Mouse (Mus musculus) skeletal muscle tissue, adult 2 months (tissue): ENCODE data around the gene Aldh8a1.

Source experiments
- DNase-seq: peaks from one replicate; pipeline ENCODE4 v3.0.0-alpha.2; 2012; ENCODE audit warnings: low read depth, low spot score

Aldh8a1 gene

DNA sequence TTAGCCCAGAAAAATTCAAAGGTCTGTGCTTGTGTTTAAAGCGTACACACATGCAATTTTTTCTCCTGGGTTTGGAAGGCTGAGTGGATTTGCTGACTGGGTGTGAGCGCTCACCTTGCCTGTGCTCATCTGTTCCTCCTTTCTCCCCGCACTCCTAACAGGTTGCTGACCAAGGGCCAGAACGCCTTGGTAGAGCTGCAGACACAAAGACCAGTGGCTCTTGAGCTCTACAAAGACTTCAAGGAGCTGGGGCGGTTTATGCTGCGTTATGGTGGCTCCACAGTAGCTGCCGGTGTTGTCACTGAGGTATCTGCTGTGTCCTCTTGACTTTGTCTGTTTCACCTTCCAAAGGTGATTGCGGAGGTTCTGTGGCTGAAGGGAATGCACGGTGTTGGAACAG, 9.6 kb upstream of the Aldh8a1 start:
- DNase-seq = no peak

GRCm38 (mm10) chr10:21369586-21369985, 7.5 kb upstream of the Aldh8a1 start:
- no peak for DNase-seq

DNA sequence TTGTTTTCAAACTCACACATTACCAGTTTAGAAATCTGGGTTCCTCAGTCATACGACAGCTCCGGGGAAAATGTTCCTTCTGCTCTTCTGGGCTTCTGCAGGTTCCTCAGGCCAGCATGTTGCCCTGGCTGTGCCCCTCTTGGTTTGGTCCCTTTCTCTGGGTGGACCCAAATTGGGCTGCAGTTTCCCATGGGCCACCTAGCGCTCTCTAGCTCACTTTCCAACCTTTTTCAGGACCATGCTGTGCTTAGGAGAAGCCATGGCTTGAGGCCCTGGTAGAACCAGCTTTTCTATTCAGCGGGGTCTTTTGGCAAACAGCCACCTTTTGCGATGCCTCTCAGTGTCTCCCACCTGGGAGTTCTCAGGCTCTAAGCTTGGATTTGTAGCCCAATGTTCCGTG, 4.8 kb upstream of the Aldh8a1 start:
- DNase-seq = no peak

DNA sequence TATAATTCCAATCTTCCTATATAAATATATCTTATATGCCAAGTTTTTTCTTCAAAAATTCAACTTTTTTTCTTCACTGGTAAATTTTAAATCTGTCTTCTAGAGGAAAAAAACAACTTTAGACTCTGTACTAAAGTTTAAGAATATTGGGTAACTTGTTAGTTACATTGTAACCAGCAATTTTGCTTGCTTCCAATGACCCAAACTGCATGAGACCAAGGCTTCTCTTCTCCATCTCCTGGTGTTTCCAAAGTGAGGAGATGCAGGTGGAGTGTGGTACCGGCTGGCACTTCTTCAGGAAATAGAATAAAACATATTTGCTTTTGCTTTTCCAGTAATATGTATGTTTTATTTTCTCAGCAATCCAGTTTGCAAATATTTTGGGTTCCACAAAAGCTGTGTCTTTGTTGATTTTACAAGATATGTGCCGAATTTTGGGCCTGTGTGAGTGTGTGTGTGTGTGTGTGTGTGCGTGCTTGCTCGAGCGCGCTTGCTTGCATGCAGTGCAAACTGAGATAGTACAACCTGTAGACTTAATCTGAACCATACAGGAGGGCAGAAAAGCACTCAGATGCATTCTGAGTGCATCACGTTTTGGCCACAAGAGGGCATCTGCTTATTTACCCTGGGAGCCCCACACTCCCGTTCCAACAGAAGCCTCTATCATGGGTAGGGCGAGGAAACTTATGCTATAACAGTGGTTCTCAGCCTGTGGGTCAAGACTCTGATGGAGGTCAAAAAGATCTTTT, 1.3 kb downstream of the Aldh8a1 start:
- no peak for DNase-seq

GRCm38 (mm10) chr10:21382914-21383313, 5.8 kb downstream of the Aldh8a1 start:
- DNase-seq = peak; percentile 25

- DNase-seq = no peak
Measured at GRCm38 (mm10) chr10:21385111-21385663, 8.1 kb downstream of the Aldh8a1 start.

DNA sequence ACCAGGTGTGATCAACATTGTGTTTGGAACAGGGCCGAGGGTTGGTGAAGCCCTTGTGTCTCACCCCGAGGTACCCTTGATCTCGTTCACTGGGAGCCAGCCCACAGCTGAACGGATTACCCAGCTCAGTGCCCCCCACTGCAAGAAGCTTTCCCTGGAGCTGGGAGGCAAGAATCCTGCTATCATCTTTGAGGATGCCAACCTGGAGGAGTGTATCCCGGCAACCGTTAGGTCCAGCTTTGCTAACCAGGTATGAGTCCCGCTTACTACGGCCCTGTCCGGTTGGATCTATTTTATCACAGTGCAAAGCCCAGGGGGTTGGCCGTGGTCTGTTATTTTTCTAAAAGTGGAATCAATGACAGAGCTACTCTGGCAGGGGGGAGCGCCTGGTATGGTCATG, 12.0 kb downstream of the Aldh8a1 start:
- DNase-seq = no peak

- no peak for DNase-seq
Measured at GRCm38 (mm10) chr10:21390440-21390839, 13.3 kb downstream of the Aldh8a1 start.

GRCm38 (mm10) chr10:21391286-21391685, 14.2 kb downstream of the Aldh8a1 start:
- no peak for DNase-seq

DNA sequence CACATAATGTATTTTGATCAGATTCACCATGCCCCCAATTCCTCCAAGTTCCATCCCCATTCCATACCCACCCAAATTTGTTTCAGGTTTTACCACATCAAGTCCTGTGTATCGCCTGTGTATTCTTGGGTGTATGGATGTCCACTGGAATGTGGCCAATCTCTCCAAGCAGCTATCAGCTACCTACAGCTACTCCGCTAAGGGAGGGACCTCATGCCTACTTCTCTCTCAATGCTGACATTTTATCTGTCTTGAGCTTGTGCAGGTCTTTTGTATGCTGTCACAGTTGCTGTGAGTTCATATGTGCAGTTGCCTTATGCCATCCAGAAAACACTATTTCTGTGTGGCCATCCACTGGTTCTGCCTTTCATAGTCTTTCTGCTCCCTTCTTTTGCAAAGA, 16.3 kb downstream of the Aldh8a1 start:
- no peak for DNase-seq

DNA sequence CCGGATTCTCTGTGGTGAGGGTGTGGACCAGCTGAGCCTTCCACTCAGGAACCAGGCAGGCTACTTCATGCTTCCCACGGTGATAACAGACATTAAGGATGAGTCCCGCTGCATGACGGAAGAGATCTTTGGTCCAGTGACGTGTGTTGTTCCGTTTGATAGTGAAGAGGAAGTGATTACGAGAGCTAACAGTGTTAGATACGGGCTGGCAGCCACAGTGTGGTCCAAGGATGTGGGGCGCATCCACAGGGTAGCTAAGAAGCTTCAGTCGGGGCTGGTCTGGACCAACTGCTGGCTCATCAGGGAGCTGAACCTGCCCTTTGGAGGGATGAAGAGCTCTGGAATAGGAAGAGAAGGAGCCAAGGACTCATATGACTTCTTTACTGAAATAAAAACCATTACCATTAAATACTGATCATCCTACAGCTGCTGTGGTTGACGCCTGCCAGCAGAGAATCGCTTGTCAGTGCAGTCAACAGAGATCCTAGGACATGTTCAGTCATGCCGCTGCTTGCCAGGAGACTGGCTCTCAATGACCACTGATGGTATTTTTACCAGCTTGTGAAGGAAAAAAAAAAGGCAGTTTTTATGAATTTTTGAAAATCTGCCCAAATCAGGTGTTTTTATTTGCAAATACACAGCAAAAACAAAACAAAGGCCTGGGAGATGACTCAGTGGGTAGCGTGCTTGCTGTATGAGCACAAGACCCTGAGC, 18.5 kb downstream of the Aldh8a1 start:
- no peak for DNase-seq

GRCm38 (mm10) chr10:21398873-21399425, 21.9 kb downstream of the Aldh8a1 start:
- peak; percentile 19 for DNase-seq

DNA sequence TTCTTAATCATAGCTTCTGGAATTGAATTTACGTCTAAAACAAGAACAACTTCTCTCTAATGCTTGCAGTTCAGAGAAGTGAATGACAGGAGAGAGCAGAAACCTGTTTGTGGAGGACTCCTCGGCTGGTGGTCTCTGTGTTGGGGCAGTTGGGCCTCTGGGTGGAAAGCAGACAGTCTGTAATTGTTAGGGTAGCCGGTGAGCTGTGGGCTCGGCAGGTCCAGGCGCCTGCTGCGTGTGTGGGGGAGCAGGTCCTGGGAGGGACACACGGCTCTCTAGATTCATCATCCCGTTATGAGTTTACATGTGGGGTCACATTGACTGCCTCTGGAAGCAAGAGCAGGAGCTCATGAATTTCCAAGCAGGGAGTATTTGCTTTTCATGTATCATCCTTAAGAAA, 22.5 kb downstream of the Aldh8a1 start:
- DNase-seq = no peak

DNA sequence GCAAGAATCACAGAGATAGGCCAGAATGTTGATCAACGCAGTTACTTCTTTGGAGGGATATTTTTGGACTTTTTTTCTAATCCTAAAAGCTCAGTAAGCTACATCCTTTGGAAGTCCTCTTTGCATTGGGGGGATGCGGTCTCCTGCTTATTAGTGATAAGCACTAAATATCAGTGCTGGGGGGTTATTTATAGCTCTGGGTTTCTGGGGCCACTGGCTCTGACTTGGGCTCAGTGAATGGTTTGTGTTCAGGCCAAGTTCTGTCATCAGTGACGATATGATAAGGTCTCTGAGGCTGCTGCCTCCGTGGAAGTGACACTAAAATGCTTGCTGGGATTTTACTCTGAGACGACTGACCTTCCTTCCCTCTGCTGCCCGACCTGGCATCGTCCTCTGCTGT, 22.9 kb downstream of the Aldh8a1 start:
- no peak for DNase-seq

- DNase-seq = no peak
Measured at GRCm38 (mm10) chr10:21400453-21400852, 23.4 kb downstream of the Aldh8a1 start.

DNA sequence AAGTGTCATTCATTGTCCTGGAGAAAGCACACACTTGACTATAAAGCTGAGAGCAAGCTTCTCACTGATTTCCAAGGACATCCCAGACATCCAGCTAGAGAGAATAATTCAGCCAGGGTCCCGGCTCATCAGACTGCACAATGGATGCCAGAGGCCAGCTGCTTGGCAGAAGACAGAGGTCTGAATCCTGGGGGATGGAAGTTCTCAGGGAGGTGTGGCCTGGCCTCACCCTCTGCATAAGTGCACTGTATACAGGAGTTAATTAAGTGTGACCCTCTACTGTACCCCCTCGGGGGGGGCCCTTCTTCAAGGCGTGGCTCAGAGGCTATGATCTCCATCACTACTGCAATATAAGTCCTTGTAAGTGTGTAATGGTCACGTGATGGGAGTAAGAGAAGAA, 24.2 kb downstream of the Aldh8a1 start:
- DNase-seq = no peak

DNA sequence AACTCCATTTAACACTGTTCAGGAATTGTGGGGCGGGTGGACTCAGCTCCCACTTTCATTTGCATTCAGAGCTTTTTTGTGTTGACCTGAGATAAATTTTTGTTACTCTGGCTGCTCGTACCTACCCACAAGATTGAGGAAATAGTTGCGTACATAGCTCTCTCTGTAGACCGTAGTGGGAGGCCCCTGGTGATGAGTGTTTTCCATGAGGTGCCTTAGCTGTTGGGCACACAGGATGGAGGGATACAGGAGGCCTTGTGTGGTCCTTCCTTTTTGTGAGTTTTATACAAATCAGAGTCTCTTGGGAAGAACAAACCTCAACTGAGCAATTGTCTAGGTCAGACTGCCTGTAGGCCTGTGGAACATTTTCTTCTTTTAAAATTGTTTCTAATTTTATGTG, 27.7 kb downstream of the Aldh8a1 start:
- DNase-seq = no peak

DNA sequence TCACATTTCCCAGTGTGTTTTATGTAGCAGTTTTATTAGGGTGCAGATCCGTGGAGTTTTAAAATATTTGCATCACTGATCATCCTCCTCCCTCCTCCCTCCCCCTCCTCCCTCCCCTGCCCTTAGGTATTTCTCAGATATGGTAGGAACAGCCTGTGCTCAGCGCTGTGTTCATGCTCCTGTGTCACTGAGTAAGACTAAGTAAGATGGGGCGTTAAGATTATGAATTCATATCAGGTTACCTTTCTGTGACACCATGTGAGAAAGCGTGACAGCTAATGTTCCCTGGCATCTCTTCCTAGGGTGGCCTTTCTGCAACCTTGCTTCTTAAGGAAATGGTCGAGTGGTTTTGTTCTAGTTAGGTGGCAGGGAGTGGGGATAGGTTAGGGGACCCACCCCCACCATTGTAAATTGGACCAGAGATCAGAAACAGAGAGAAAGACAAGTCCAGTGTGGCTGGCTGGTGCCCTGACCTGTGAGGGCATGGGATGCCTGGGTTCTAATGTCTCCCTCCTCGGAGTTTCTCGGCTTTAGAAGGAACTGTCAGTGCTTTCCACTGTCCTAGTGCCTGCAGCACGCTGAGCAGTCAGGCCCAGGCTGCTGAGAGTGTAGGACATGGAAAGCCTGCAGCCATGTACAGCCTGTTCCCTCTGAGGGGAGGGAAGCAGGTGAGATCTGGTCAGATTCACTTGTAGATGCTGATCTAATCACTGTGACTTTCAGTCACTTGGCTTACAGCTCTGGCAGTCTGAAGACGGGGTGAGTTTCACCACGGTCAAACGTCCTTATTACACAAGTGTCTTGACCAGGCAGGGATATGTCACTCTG, 28.8 kb downstream of the Aldh8a1 start:
- DNase-seq = peak; percentile 65

- DNase-seq = no peak
Measured at GRCm38 (mm10) chr10:21410711-21411110, 33.6 kb downstream of the Aldh8a1 start.

DNA sequence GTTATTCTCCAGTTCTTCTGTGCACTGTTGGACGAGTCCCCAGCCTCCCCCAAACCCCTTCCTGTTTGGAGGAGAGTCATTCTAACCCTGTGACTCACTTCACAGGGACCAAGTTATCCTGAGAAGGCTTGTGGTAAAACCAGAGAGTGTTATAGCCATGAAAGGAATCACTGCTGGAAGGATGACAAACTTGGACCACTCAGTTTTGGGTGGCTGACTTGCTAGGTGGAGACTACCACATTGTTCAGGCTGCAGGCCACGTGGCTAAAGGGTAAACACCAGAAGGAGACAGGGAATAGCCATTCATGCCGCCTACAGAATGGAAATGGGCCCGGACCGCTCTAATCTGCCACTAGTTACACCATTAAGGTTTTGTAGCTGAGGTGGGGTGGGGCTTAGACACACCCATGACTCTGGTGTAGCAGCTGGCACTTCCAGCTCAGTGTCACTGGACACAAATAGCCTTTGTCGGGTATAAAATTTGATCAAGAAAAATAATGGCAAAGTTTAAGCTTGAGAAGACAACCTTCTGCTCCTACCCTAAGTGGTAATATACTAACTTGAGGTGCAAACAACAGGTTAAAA, 34.6 kb downstream of the Aldh8a1 start:
- no peak for DNase-seq

DNA sequence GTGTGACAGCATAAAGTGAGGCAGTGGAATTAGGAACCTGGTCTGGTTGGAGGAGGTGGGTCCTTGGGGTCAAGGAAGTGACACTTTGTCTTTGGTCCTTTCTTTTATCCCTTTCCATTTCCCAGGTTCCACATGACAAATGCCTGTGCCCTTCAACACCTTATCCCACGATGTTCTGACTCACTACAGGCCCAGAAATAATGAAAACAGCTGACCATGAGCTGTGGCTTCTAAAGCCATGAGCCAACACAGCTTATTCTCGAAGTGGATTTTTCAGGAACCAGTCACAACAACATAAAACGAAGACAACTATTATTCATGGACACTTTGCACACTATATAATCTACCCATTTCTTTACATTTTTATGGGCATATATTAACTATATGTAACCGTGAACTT, 37.9 kb downstream of the Aldh8a1 start:
- DNase-seq = no peak
